Mouse (Mus musculus): ENCODE data around the gene Jmjd6. TPM values are rescaled to one million over a fixed set of nuclear protein-coding genes. Genes with fewer than 3 reads are reported as not detected.
"Not testable (repeated sequence)": the region's sequence is repeated elsewhere in the genome, so short reads cannot be mapped to it uniquely, and the experiment has no call there.

Gene Jmjd6
- polyA plus RNA-seq, 1 experiment from 2014 or later: 65.6 TPM

DNA sequence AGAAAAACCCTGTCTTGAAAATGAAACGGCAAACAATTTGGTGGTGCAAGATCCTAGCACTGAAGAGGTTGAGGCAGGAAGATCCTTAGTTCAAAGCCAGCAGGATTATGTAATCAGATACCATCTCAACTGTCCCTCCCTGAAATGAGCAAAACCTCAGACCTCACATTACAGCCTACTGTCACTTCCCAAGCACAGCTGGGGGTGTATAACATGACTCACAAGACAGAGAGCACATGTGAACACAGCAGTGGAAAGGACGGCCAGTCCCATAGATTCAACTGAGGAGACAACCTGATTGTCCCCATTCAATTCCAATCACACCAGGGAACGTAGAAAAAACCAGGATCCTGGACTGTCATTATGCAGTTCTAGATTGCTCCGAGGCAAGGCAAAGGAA, 7.0 kb downstream of the Jmjd6 start:
- H3K27me3 ChIP-seq (ENCODE audit: control insufficient read depth, insufficient read depth, low read length): no peaks in the 10 kb centered on the region
- H3K36me3 ChIP-seq (ENCODE audit: control insufficient read depth, insufficient read depth, low read length): peaks cover 75% of the 10 kb centered on the region
- H3K9me3 ChIP-seq (ENCODE audit: control insufficient read depth, low read length): no peaks in the 10 kb centered on the region
- H3K9ac ChIP-seq (replicated peaks; ENCODE audit: low read depth, low read length): no peak overlapping the region
- H3K27ac ChIP-seq (ENCODE audit: low read depth, low read length): no peak overlapping the region
- H3K4me3 ChIP-seq (ENCODE audit: low read depth, low read length): no peak overlapping the region
- peaks cover 18% of the 10 kb centered on the region for H3K4me1 ChIP-seq (ENCODE audit: control insufficient read depth, insufficient read depth, low read length)
- no peak overlapping the region for H3K4me2 ChIP-seq (ENCODE audit: low read depth, low read length)
- WGBS: 90% methylated on average over 4 of the region's 4 CpGs
- no peak for ATAC-seq (ENCODE audit: low read depth)

DNA sequence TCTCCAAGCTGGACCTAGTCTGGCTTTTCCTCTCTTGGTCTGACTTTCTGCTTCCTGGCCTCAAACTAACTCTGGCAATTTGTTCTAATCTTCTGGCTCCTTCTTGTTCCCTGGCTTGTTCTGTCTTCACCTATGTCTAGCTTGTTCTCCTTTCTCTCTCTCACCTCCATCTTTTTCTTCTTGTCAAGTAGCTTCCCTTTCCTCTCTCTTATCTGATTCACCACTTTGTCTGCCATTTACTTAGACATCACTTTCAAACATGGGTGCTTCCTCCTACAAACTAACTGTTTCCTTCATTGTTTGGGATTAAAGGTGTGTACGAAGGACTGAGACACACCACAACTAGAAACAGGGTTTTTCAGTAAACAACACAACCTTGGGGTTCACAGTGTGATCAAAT, 8.3 kb downstream of the Jmjd6 start:
- Histone ChIP-seq H3K36me3 (ENCODE audit: control insufficient read depth, insufficient read depth, low read length) (peaks cover 65% of the 10 kb centered on the region), H3K27me3 (ENCODE audit: control insufficient read depth, insufficient read depth, low read length) (no peaks in the 10 kb centered on the region), H3K4me3 (ENCODE audit: low read depth, low read length) (no peak overlapping the region), H3K4me1 (ENCODE audit: control insufficient read depth, insufficient read depth, low read length) (peaks cover 7% of the 10 kb centered on the region; the same call in 1 of the 2 replicates), H3K9ac (replicated peaks; ENCODE audit: low read depth, low read length) (no peak overlapping the region), H3K4me2 (ENCODE audit: low read depth, low read length) (no peak overlapping the region), H3K27ac (ENCODE audit: low read depth, low read length) (no peak overlapping the region), H3K9me3 (ENCODE audit: control insufficient read depth, low read length) (no peaks in the 10 kb centered on the region)
- ATAC-seq (ENCODE audit: low read depth): no peak
- WGBS: 95% methylated on average over 1 of the region's 1 CpGs

DNA sequence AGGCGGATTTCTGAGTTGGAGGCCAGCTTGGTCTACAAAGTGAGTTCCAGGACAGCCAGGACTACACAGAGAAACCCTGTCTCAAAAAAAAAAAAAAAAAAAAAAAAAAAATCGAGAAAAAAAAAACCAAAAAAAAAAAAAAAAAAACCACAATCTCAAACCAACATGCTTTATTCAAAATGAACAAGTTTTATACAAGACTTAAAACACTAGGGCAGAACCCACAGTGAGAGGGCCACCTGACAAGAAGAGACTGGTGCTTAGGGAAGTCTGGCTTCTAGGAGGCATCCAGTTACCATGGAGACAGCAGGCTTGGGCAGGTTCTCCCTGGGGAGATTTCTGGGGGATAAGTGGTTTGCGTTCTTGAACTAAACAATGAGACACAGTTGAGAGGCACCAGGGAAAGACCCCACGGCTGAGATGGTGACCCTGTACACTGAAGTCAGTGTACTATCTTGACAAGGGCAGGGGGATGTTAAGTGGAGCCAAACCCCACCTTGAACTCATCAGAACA, 11.0 kb downstream of the Jmjd6 start:
- Histone ChIP-seq H3K4me3 (ENCODE audit: low read depth, low read length) (no peak overlapping the region), H3K36me3 (ENCODE audit: control insufficient read depth, insufficient read depth, low read length) (peaks cover 40% of the 10 kb centered on the region), H3K4me1 (ENCODE audit: control insufficient read depth, insufficient read depth, low read length) (peaks cover 8% of the 10 kb centered on the region), H3K27ac (ENCODE audit: low read depth, low read length) (no peak overlapping the region), H3K27me3 (ENCODE audit: control insufficient read depth, insufficient read depth, low read length) (no peaks in the 10 kb centered on the region), H3K9ac (replicated peaks; ENCODE audit: low read depth, low read length) (no peak overlapping the region), H3K9me3 (ENCODE audit: control insufficient read depth, low read length) (no peaks in the 10 kb centered on the region), H3K4me2 (ENCODE audit: low read depth, low read length) (no peak overlapping the region)
- WGBS: 37% methylated on average over 3 of the region's 4 CpGs
- ATAC-seq (ENCODE audit: low read depth): no peak

DNA sequence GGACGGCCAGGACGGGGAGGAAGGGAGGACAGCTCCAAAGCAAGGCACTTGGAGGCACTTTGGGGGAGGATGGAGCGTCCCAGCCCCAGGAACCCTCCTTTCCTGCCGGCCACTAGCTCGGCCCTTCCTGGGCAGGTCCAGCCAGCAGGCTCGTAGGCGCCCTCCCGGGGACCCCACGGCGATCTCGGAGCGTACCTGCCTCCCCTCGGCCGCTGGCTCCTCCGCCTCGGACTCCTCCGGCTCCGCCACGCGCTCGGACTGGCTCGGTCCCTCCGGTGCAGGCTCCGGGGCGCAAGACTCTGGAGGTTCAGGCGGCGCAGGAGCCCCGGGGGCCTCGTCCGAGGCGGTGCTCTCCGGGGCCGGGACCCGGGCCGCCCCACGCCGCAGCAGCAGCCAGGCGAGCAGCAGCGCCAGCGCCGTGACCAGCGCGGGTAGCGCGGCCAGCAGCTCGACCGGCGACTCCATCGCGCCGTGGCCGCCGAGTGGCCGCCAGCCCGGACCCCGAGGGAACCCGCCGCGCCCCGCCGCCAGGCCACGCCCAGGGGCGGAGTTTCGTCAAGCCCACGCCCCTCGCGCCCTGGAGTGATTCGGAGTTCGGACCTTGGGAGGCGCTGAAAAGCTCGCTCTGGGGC, 15.6 kb downstream of the Jmjd6 start, which contains the start of gene Mxra7:
Gene Mxra7 (minus strand): TSS at position 513 of the 632 bp plus-strand sequence.
- Histone ChIP-seq H3K4me2 (ENCODE audit: low read depth, low read length) (peak within 1 kb of the TSS; percentile 91), H3K27me3 (ENCODE audit: control insufficient read depth, insufficient read depth, low read length) (no peaks in the 10 kb centered on the region), H3K4me3 (ENCODE audit: low read depth, low read length) (peak within 1 kb of the TSS; percentile 62), H3K36me3 (ENCODE audit: control insufficient read depth, insufficient read depth, low read length) (peaks cover 3% of the 10 kb centered on the region; the same call in 1 of the 2 replicates), H3K9ac (replicated peaks; ENCODE audit: low read depth, low read length) (peak within 1 kb of the TSS; percentile 87), H3K27ac (ENCODE audit: low read depth, low read length) (peak within 1 kb of the TSS; percentile 69), H3K9me3 (ENCODE audit: control insufficient read depth, low read length) (no peaks in the 10 kb centered on the region), H3K4me1 (ENCODE audit: control insufficient read depth, insufficient read depth, low read length) (peaks cover 18% of the 10 kb centered on the region)
- ATAC-seq (ENCODE audit: low read depth): peak; percentile 35; the same call in 1 of the 2 replicates
- whole genome bisulfite sequencing: under 1% methylated on average over 57 of the region's 71 CpGs

DNA sequence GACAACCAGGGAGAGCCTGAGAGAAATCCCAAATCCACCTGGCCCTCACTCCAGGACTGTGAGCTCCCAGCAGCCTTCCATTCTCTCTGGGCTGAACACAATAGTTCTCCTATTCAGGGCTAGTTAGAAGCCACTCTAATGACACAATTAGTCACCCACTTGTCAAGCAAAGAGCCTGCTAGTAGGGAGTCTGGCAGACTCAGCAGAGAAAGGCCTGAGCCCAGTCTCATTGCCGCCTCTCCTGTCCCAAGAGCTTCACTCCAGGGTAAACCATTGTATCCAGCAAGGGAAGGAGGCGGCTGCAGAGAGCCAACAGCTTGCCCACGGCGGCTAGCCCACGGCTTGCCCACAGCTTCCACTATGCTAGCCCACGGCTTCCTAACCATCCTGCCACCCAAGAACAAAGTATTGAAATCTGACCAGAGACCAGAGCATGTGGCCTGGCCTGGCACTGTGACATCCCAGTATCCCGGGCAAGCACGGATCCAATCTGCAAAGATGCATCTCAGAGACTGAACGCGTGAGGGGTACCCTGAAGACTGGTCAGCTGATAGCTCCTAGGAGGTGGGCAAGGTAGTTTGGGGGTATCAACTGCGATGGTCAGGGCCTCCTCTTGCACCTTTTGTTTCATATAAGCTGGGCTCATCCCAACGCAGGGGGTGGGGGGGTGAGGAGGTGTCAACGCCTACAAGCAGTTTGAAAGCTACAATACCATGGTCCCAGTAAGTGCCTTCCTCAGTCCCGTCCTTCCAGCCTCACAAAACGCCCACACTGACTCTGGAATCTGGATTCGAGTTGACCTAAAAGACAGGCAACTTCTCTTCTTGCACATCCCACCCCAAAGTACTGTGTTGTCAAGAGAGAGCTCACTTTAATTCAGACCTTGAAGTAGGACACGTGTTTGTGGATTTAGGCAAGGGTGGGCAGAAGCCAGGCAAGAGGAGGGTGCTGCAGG, 16.4 kb downstream of the Jmjd6 start:
- peak; percentile 21; the same call in 1 of the 2 replicates for ATAC-seq (ENCODE audit: low read depth)
- WGBS: 5% methylated on average over 17 of the region's 17 CpGs

DNA sequence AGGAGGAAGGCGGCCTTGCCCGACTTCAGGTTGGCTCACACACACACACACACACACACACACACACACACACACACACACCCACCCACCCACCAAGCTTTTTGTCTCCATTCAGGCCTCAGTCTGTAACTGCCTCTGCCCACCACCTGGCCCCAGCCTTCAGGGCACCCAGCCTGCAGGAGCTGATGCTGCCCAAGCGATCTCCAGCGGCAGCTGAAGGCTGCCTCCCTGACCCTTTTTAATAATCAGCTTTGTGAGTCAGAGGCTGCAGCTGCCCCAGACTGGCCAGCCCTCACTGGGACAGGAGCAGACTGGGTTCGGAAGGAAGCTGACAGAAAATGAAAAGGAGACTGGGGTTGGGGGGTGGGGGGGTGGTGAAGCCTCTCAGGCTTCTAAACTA, 18.0 kb downstream of the Jmjd6 start:
- H3K27me3 ChIP-seq (ENCODE audit: control insufficient read depth, insufficient read depth, low read length): no peaks in the 10 kb centered on the region
- peaks cover 20% of the 10 kb centered on the region for H3K4me1 ChIP-seq (ENCODE audit: control insufficient read depth, insufficient read depth, low read length)
- WGBS: 21% methylated on average over 4 of the region's 5 CpGs
- peak overlapping the region; percentile 57 for H3K27ac ChIP-seq (ENCODE audit: low read depth, low read length)
- H3K4me3 ChIP-seq (ENCODE audit: low read depth, low read length): peak overlapping the region; percentile 9; the same call in 1 of the 2 replicates
- H3K4me2 ChIP-seq (ENCODE audit: low read depth, low read length): peak overlapping the region; percentile 91
- H3K9ac ChIP-seq (replicated peaks; ENCODE audit: low read depth, low read length): 0 out of 2 replicates have a peak overlapping the region, but pooled peaks have one; percentile 32
- no peaks in the 10 kb centered on the region for H3K36me3 ChIP-seq (ENCODE audit: control insufficient read depth, insufficient read depth, low read length)
- ATAC-seq (ENCODE audit: low read depth): 0 out of 2 replicates have a peak, but pooled peaks have one; percentile 7
- H3K9me3 ChIP-seq (ENCODE audit: control insufficient read depth, low read length): no peaks in the 10 kb centered on the region

More for the DNA sequence above, 16.4 kb downstream of the Jmjd6 start:
- Histone ChIP-seq H3K27ac (ENCODE audit: low read depth, low read length) (peak overlapping the region; percentile 69), H3K36me3 (ENCODE audit: control insufficient read depth, insufficient read depth, low read length) (no peaks in the 10 kb centered on the region), H3K27me3 (ENCODE audit: control insufficient read depth, insufficient read depth, low read length) (no peaks in the 10 kb centered on the region), H3K4me2 (ENCODE audit: low read depth, low read length) (peak overlapping the region; percentile 91), H3K9ac (replicated peaks; ENCODE audit: low read depth, low read length) (peak overlapping the region; percentile 87), H3K9me3 (ENCODE audit: control insufficient read depth, low read length) (no peaks in the 10 kb centered on the region), H3K4me3 (ENCODE audit: low read depth, low read length) (peak overlapping the region; percentile 62), H3K4me1 (ENCODE audit: control insufficient read depth, insufficient read depth, low read length) (peaks cover 20% of the 10 kb centered on the region)

DNA sequence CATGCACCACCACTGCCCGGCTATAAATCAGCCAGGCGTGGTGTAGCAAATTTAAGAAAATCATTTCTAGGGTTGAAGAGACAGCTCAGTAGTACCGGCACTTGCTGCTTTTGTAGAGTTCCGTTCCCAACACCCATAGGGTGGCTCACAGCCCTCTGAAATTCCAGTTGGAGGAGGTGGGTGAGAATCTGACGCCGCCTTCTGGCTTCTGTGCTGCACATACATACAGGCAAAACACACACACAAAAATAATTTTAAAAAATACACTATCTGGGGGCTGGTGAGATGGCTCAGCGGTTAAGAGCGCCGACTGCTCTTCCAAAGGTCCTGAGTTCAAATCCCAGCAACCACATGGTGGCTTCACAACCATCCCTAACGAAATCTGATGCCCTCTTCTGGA, 19.4 kb downstream of the Jmjd6 start:
- not testable (repeated sequence) for H3K27me3 ChIP-seq (ENCODE audit: control insufficient read depth, insufficient read depth, low read length); H3K9me3 ChIP-seq (ENCODE audit: control insufficient read depth, low read length); H3K4me3 ChIP-seq (ENCODE audit: low read depth, low read length); ATAC-seq (ENCODE audit: low read depth); H3K36me3 ChIP-seq (ENCODE audit: control insufficient read depth, insufficient read depth, low read length); H3K9ac ChIP-seq (replicated peaks; ENCODE audit: low read depth, low read length); H3K4me2 ChIP-seq (ENCODE audit: low read depth, low read length); H3K27ac ChIP-seq (ENCODE audit: low read depth, low read length)
- WGBS: 98% methylated on average over 10 of the region's 10 CpGs
- peaks cover 20% of the 10 kb centered on the region for H3K4me1 ChIP-seq (ENCODE audit: control insufficient read depth, insufficient read depth, low read length)

DNA sequence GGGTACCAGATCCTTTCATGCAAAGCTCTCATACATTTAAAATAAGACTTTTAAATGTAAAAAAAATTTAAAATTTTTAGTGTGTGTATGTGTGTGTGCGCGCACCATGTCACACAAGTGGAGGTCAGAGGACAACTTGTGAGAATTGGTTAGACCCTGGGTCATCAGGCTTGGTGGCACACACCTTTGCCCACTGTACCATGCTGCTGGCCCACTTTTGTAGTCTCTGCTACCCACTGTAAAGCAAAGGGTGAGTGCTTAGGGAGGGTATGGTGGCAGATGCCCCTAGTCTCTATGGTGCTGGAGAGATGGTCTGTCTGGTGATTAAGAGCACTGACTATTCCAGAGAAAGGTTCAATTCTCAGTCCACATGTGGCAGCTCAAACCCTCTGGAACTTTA, 20.0 kb downstream of the Jmjd6 start:
- no peaks in the 10 kb centered on the region for H3K36me3 ChIP-seq (ENCODE audit: control insufficient read depth, insufficient read depth, low read length)
- WGBS: 98% methylated on average over 2 of the region's 2 CpGs
- ATAC-seq (ENCODE audit: low read depth): no peak
- H3K9ac ChIP-seq (replicated peaks; ENCODE audit: low read depth, low read length): no peak overlapping the region
- no peak overlapping the region for H3K27ac ChIP-seq (ENCODE audit: low read depth, low read length)
- no peak overlapping the region for H3K4me3 ChIP-seq (ENCODE audit: low read depth, low read length)
- no peaks in the 10 kb centered on the region for H3K27me3 ChIP-seq (ENCODE audit: control insufficient read depth, insufficient read depth, low read length)
- no peaks in the 10 kb centered on the region for H3K9me3 ChIP-seq (ENCODE audit: control insufficient read depth, low read length)
- H3K4me1 ChIP-seq (ENCODE audit: control insufficient read depth, insufficient read depth, low read length): peaks cover 20% of the 10 kb centered on the region
- H3K4me2 ChIP-seq (ENCODE audit: low read depth, low read length): no peak overlapping the region

All from neural tube, embryonic 14.5 days (tissue).